Mouse (Mus musculus) Muller cell, postnatal 12 days (primary cell): ENCODE measurements around the gene Krt73.

Experiments
- DNase-seq: peaks from one replicate; pipeline ENCODE4 v3.0.0-alpha.2; 2015; ENCODE audit errors: inconsistent ontology term

The Krt73 gene

GRCm38 (mm10) chr15:101802296-101802835 is at the start of gene Krt73:
TSS of gene Krt73 (minus strand) at chr15:101802346.
- DNase-seq: no peak

- no peak for DNase-seq
Observed at GRCm38 (mm10) chr15:101850694-101851093, 48.5 kb upstream of the Krt73 start, which contains the start of gene Krt1. TSS of gene Krt1 (minus strand) at chr15:101850794.

GRCm38 (mm10) chr15:101845971-101846403 is 43.8 kb upstream of the Krt73 start:
- DNase-seq: peak; percentile 62

- no peak for DNase-seq
Observed at GRCm38 (mm10) chr15:101843192-101843591, 41.0 kb upstream of the Krt73 start.

GRCm38 (mm10) chr15:101834784-101835328 is 32.7 kb upstream of the Krt73 start:
- no peak for DNase-seq

- DNase-seq: no peak
Observed at GRCm38 (mm10) chr15:101833131-101833530, 31.0 kb upstream of the Krt73 start.

GRCm38 (mm10) chr15:101829441-101829840 is 27.3 kb upstream of the Krt73 start:
- DNase-seq: no peak

- peak; percentile 85 for DNase-seq
Observed at GRCm38 (mm10) chr15:101821786-101822185, 19.6 kb upstream of the Krt73 start.

GRCm38 (mm10) chr15:101817875-101818274 is 15.7 kb upstream of the Krt73 start, which contains the start of gene Krt2:
TSS of gene Krt2 (minus strand) at chr15:101818169.
- DNase-seq: no peak

GRCm38 (mm10) chr15:101803052-101803822 is 1.1 kb upstream of the Krt73 start:
- no peak for DNase-seq

- DNase-seq: no peak
Observed at GRCm38 (mm10) chr15:101790867-101791266, 11.3 kb downstream of the Krt73 start.

- no peak for DNase-seq
Observed at GRCm38 (mm10) chr15:101786360-101786759, 15.8 kb downstream of the Krt73 start, which contains the start of gene Krt72. TSS of gene Krt72 (minus strand) at chr15:101786460.

- DNase-seq: no peak
Observed at GRCm38 (mm10) chr15:101773420-101773819, 28.7 kb downstream of the Krt73 start.

- DNase-seq: peak; percentile 84
Observed at GRCm38 (mm10) chr15:101772711-101773081, 29.4 kb downstream of the Krt73 start.

GRCm38 (mm10) chr15:101772080-101772710 is 30.0 kb downstream of the Krt73 start:
- peak; percentile 50 for DNase-seq

- no peak for DNase-seq
Observed at GRCm38 (mm10) chr15:101770226-101770625, 31.9 kb downstream of the Krt73 start.
